Mouse (Mus musculus): ENCODE data around the gene Ddost.
"Not testable (repeated sequence)": the region's sequence is repeated elsewhere in the genome, so short reads cannot be mapped to it uniquely, and the experiment has no call there.

Ddost gene

GRCm38 (mm10) chr4:138310311-138310910 lies 5.9 kb downstream of the Ddost start:
- DNase-seq (ENCODE audit: low read depth, low spot score) = no peak

- DNase-seq (ENCODE audit: low read depth, low spot score) = no peak
These were observed 7.1 kb downstream of the Ddost start for GRCm38 (mm10) chr4:138311595-138311994.

- no peak for DNase-seq (ENCODE audit: low read depth, low spot score)
These were observed 7.6 kb downstream of the Ddost start for GRCm38 (mm10) chr4:138312105-138312504.

GRCm38 (mm10) chr4:138313021-138313420 lies 8.5 kb downstream of the Ddost start:
- DNase-seq (ENCODE audit: low read depth, low spot score) = no peak

GRCm38 (mm10) chr4:138313795-138314194 lies 9.3 kb downstream of the Ddost start:
- no peak for DNase-seq (ENCODE audit: low read depth, low spot score)

- DNase-seq (ENCODE audit: low read depth, low spot score) = no peak
These were observed 11.3 kb downstream of the Ddost start for GRCm38 (mm10) chr4:138315781-138316180.

- DNase-seq (ENCODE audit: low read depth, low spot score) = no peak
These were observed 11.8 kb downstream of the Ddost start for GRCm38 (mm10) chr4:138316369-138316768.

GRCm38 (mm10) chr4:138318509-138319266 lies 14.2 kb downstream of the Ddost start:
- no peak for DNase-seq (ENCODE audit: low read depth, low spot score)

- peak; percentile 69 for DNase-seq (ENCODE audit: low read depth, low spot score)
These were observed 15.0 kb downstream of the Ddost start for GRCm38 (mm10) chr4:138319508-138319907.

- no peak for DNase-seq (ENCODE audit: low read depth, low spot score)
These were observed 16.2 kb downstream of the Ddost start for GRCm38 (mm10) chr4:138320711-138321110.

- no peak for DNase-seq (ENCODE audit: low read depth, low spot score)
These were observed 17.0 kb downstream of the Ddost start for GRCm38 (mm10) chr4:138321488-138321887.

- no peak for DNase-seq (ENCODE audit: low read depth, low spot score)
These were observed 18.2 kb downstream of the Ddost start for GRCm38 (mm10) chr4:138322692-138323091.

- DNase-seq (ENCODE audit: low read depth, low spot score) = no peak
These were observed 19.2 kb downstream of the Ddost start for GRCm38 (mm10) chr4:138323753-138324152.

- DNase-seq (ENCODE audit: low read depth, low spot score) = no peak
These were observed 19.9 kb downstream of the Ddost start for GRCm38 (mm10) chr4:138324451-138324850.

GRCm38 (mm10) chr4:138325466-138326076 lies 21.0 kb downstream of the Ddost start:
- peak; percentile 72 for DNase-seq (ENCODE audit: low read depth, low spot score)

- DNase-seq (ENCODE audit: low read depth, low spot score) = peak; percentile 72
These were observed 21.7 kb downstream of the Ddost start, which contains the start of gene Pink1 for GRCm38 (mm10) chr4:138326077-138326695. TSS of gene Pink1 (minus strand) at chr4:138326307.

GRCm38 (mm10) chr4:138327155-138327554 lies 22.6 kb downstream of the Ddost start:
- not testable (repeated sequence) for DNase-seq (ENCODE audit: low read depth, low spot score)

GRCm38 (mm10) chr4:138327891-138328470 lies 23.5 kb downstream of the Ddost start:
- no peak for DNase-seq (ENCODE audit: low read depth, low spot score)

- peak; percentile 93 for DNase-seq (ENCODE audit: low read depth, low spot score)
These were observed 25.7 kb downstream of the Ddost start for GRCm38 (mm10) chr4:138330264-138330671.

- no peak for DNase-seq (ENCODE audit: low read depth, low spot score)
These were observed 27.1 kb downstream of the Ddost start for GRCm38 (mm10) chr4:138331647-138332046.

GRCm38 (mm10) chr4:138333135-138333534 lies 28.6 kb downstream of the Ddost start:
- no peak for DNase-seq (ENCODE audit: low read depth, low spot score)

- DNase-seq (ENCODE audit: low read depth, low spot score) = no peak
These were observed 30.5 kb downstream of the Ddost start for GRCm38 (mm10) chr4:138335036-138335435.

Data from retina, adult 2 months (tissue).